Comparison of ENCODE assay signal across 8 mouse cellular contexts in genomic region chr3:100359036-100359435, GRCm38 (mm10).
DNase-seq lines count a peak whose midpoint lies in the region; ATAC-seq and TF ChIP-seq lines count a peak whose summit lies in the region.

No protein-coding gene starts in this region.

- peak; percentile 100 for ATAC-seq in CD4-positive, CD25-positive, alpha-beta regulatory T cell, adult 4 months
- peak; percentile 89 to 94 for ATAC-seq in hematopoietic stem cell, adult 5-6 weeks (replicated peaks in 1 of 2; ENCODE audit: insufficient read depth in 1 of 2, low FRiP score in 2 of 2, low TSS enrichment in 1 of 2, low read depth in 1 of 2, poor library complexity in 2 of 2, severe bottlenecking in 2 of 2)
- no peak for ATAC-seq in liver, postnatal 0 days
- peak; percentile 94 for ATAC-seq in neural tube, embryonic 14.5 days (ENCODE audit: low read depth)

- DNase-seq in adrenal gland, postnatal 36 days = peak; percentile 12 to 34
- peak; percentile 20 for DNase-seq in forebrain, embryonic 10.5 days (ENCODE audit: extremely low spot score, low spot score)
- peak; percentile 51 to 66 for DNase-seq in layer of hippocampus, adult 2 months (ENCODE audit: low spot score in 2 of 2)
- DNase-seq in liver, postnatal 0 days = peak; percentile 19
- DNase-seq in testis, postnatal 14 days (ENCODE audit: low spot score) = peak; percentile 15

- H3K4me3 ChIP-seq in forebrain, embryonic 10.5 days = peak overlapping the region; percentile 30; the same call in 1 of the 2 replicates
- peak overlapping the region; percentile 22 for H3K4me3 ChIP-seq in layer of hippocampus, adult 2 months
- H3K4me3 ChIP-seq in liver, postnatal 0 days (ENCODE audit: low read depth, low read length) = no peak overlapping the region
- H3K4me3 ChIP-seq in neural tube, embryonic 14.5 days (ENCODE audit: low read depth, low read length) = no peak overlapping the region

- no peak for TF ChIP-seq EP300 in liver, postnatal 0 days (IDR thresholded peaks at IDR 0.05; ENCODE audit: low read depth)

- no peaks in the 10 kb centered on the region for H3K9me3 ChIP-seq in forebrain, embryonic 10.5 days
- no peaks in the 10 kb centered on the region for H3K9me3 ChIP-seq in liver, postnatal 0 days (ENCODE audit: low read length)
- no peaks in the 10 kb centered on the region for H3K9me3 ChIP-seq in neural tube, embryonic 14.5 days (ENCODE audit: control insufficient read depth, low read length)

- H3K4me1 ChIP-seq in forebrain, embryonic 10.5 days = peaks cover 6% of the 10 kb centered on the region; the same call in 1 of the 2 replicates
- H3K4me1 ChIP-seq in liver, postnatal 0 days (ENCODE audit: insufficient read depth) = no peaks in the 10 kb centered on the region
- no peaks in the 10 kb centered on the region for H3K4me1 ChIP-seq in neural tube, embryonic 14.5 days (ENCODE audit: control insufficient read depth, insufficient read depth, low read length)

- 0 out of 2 replicates have a peak overlapping the region, but pooled peaks have one; percentile 3 for H3K4me2 ChIP-seq in liver, postnatal 0 days (ENCODE audit: low read depth, low read length)
- peak overlapping the region; percentile 41; the same call in 1 of the 2 replicates for H3K4me2 ChIP-seq in neural tube, embryonic 14.5 days (ENCODE audit: low read depth, low read length)

- peak overlapping the region; percentile 69 for H3K27ac ChIP-seq in forebrain, embryonic 10.5 days
- H3K27ac ChIP-seq in layer of hippocampus, adult 2 months = no peak overlapping the region
- no peak overlapping the region for H3K27ac ChIP-seq in liver, postnatal 0 days (ENCODE audit: low read depth)
- H3K27ac ChIP-seq in neural tube, embryonic 14.5 days (ENCODE audit: low read depth, low read length) = no peak overlapping the region

- no peak overlapping the region for H3K9ac ChIP-seq in liver, postnatal 0 days (replicated peaks)
- no peak overlapping the region for H3K9ac ChIP-seq in neural tube, embryonic 14.5 days (replicated peaks; ENCODE audit: low read depth, low read length)

- TF ChIP-seq CTCF in layer of hippocampus, adult 2 months (conservative IDR thresholded peaks at IDR 0.05) = peak; percentile 84
- peak; percentile 66 for TF ChIP-seq CTCF in liver, postnatal 0 days (IDR thresholded peaks at IDR 0.05; ENCODE audit: low read depth)

- H3K27me3 ChIP-seq in forebrain, embryonic 10.5 days (ENCODE audit: poor library complexity, severe bottlenecking) = no peaks in the 10 kb centered on the region
- 0 out of 2 replicates have a peak, but pooled peaks cover 3% of the 10 kb centered on the region for H3K27me3 ChIP-seq in liver, postnatal 0 days (ENCODE audit: insufficient read depth, low read length)
- H3K27me3 ChIP-seq in neural tube, embryonic 14.5 days (ENCODE audit: control insufficient read depth, insufficient read depth, low read length) = no peaks in the 10 kb centered on the region

- no peaks in the 10 kb centered on the region for H3K36me3 ChIP-seq in forebrain, embryonic 10.5 days (replicated peaks)
- H3K36me3 ChIP-seq in liver, postnatal 0 days (replicated peaks; ENCODE audit: insufficient read depth, low read length) = no peaks in the 10 kb centered on the region
- H3K36me3 ChIP-seq in neural tube, embryonic 14.5 days (ENCODE audit: control insufficient read depth, insufficient read depth, low read length) = no peaks in the 10 kb centered on the region

- 36% methylated on average over 8 of the region's 8 CpGs for WGBS in forebrain, embryonic 10.5 days
- WGBS in liver, postnatal 0 days (ENCODE audit: insufficient replicate concordance) = 17% methylated on average over 8 of the region's 8 CpGs
- 28% methylated on average over 8 of the region's 8 CpGs for WGBS in neural tube, embryonic 14.5 days

Comparison
In these comparisons a context has a peak if more than half of its experiments do, and no peak if none do; other contexts are left out.
1. H3K4me3 ChIP-seq: peak in forebrain, embryonic 10.5 days (single experiment) and layer of hippocampus, adult 2 months (single experiment); none in liver, postnatal 0 days (single experiment) and neural tube, embryonic 14.5 days (single experiment).
2. Peak in every context shown above with its lines, with median percentiles within 50 percentile points of each other: DNase-seq.